Mouse (Mus musculus) granulocyte monocyte progenitor cell, adult 5-6 weeks (primary cell): ENCODE data around the gene Il7r. TPM values are rescaled to one million over a fixed set of nuclear protein-coding genes. Genes with fewer than 3 reads are reported as not detected.

Experiments
- ATAC-seq: replicated peaks from 2 replicates; pipeline ENCODE4 v1.8.0; 2016; ENCODE audit warnings: mild to moderate bottlenecking, moderate TSS enrichment, inconsistent platforms; ENCODE audit not compliant: poor library complexity, severe bottlenecking
- total RNA-seq, 2 experiments: library from RNA; stranded (forward) in 1 of 2; stranded (reverse) in 1 of 2; fragments of 200-712, 200-1000 nt in 1 of 2; fragments of >200 nt in 1 of 2; fragmentation: Nextera tagmentation in 1 of 2; gene quantifications; 2 replicates each; pipeline ENCODE4 v1.2.3; 2014 to 2017

The Il7r gene
- total RNA-seq, 2 experiments from 2014 or later = not detected

DNA sequence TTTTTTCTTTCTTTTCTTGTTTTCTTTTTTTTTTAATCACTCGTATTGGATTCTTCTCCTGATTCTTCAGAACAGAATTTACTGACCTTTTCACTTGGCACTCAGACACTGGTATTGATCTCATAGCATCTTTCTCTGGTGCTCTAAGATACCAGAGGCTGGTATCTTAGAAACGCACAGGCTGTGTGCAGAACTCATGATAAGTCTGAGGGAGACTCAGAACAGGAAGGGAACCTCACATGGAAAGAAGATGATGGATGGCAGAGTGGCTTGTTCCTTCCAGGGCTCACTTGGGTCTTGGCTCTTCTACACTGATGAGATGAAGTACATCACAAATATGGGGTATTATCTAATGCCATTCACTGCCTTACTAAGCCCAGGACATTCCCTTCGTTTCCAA, 57.4 kb downstream of the Il7r start:
- no peak for ATAC-seq

DNA sequence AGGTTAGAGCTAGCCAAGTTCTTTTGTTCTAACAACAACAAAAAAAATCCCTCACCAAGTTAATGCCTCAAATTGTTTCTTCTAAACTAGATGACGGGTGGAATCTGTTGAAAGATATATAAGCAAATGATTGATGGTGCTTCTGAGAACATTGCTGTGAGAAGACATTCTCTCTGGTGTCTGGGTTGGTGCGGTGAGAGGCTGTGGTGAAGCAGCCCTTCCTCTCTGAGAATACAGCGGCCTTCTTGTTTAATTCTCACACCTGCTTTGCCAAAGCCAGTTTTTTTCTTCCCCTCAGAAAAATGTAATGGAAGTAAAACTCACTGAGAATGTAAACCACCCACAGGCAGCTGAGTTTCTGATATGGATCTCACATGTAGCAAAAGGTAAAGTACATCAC, 57.8 kb downstream of the Il7r start:
- no peak for ATAC-seq

DNA sequence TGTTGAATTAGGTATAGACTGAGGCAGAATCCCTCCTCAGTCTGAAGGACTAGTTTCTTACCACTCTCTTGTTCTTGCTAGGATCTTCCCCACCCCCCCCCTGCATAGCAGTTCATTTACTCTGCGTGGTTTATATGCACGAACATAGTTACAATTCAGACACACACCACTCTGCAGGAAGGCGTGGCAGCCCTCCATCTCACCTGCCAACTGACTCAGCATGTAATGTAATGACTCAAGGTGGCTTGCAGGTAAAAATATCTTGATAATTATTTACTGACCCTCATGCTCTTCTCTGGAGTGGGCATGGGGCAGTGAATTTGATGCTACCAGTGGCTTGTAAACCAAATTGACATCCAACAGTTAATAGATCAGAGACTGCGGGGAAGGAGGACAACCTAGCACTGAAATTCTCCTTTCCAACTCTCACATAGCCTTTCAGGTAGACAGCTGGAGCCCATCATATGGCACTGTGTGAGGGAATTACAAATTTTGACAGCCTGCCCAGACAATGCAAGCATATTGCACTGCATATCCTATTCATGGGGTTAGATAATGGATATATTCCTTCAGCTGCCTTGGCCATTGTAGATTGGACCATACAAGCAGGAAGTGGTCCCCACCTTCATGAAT, 58.8 kb downstream of the Il7r start:
- ATAC-seq = no peak

DNA sequence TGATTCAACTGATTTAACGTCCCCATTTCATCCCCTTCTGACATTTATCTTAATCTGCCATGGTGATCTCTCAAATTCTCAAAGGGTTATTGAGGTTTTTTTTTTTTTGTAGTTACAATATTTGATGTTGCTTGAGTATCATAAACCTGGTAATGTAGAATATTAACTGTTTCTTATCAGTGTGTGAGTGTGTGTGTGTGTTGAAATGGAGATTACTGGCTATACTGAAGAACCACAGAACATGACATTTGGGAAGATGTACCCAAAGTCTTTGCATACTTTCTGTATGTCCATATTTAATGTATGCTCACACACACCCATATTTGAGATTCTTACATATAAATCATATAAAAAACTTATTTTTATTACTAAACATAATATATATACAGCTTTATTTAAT, 65.9 kb downstream of the Il7r start:
- no peak for ATAC-seq

DNA sequence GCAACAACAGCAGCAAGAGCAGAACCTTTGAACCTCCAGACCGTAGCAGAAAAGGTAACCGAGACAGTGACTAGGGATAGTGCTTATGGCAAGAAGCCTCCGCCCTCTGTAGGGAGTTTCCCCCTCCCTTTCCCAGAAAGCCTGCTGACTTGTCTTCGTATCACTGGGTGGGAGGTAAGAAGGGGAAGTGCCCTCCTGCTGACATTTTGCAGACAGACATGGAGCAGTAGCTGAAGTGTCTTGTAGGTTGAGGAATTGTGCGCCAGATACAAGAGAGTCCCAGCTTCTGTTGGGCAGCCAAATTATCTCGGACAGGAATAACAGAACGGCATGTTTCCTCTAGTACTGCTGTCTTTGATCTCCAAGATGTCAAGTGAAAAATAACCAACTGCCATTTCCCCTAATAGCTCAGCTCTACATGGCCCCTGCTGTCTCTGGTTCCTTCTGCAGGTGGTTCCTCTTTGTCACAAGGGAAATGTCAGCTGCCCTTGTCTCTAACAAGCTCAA, 66.4 kb downstream of the Il7r start:
- peak; percentile 90 for ATAC-seq

Other genes with a start within 250 kb of the Il7r start
- not detected in 2 replicates for gene Ugt3a2, start 194.6 kb downstream of the Il7r start, total RNA-seq (2014; fragmentation: Nextera tagmentation)
- not detected in 2 replicates for gene Ugt3a2, start 194.6 kb downstream of the Il7r start, total RNA-seq (2017)
- 3.9 TPM in 1 of 2 replicates, not detected in the other for gene Capsl, start 94.1 kb downstream of the Il7r start, total RNA-seq (2014; fragmentation: Nextera tagmentation)
- gene Capsl, start 94.1 kb downstream of the Il7r start, total RNA-seq (2017) = 2.3 TPM in 1 of 2 replicates, not detected in the other
- gene Spef2, start 218.7 kb upstream of the Il7r start, total RNA-seq (2014; fragmentation: Nextera tagmentation) = 4.9 TPM in 1 of 2 replicates, not detected in the other
- 2.4 and 2.8 TPM in 2 replicates for gene Spef2, start 218.7 kb upstream of the Il7r start, total RNA-seq (2017)